Mouse (Mus musculus) lung, adult 18-20 months (tissue): Measurements from ENCODE around the gene Apom.

Experiments used
- DNase-seq, 2 experiments: peaks; one replicate each; pipeline ENCODE4 v3.0.0; 2022; ENCODE audit warnings: mixed read lengths in 2 of 2

The Apom gene

DNA sequence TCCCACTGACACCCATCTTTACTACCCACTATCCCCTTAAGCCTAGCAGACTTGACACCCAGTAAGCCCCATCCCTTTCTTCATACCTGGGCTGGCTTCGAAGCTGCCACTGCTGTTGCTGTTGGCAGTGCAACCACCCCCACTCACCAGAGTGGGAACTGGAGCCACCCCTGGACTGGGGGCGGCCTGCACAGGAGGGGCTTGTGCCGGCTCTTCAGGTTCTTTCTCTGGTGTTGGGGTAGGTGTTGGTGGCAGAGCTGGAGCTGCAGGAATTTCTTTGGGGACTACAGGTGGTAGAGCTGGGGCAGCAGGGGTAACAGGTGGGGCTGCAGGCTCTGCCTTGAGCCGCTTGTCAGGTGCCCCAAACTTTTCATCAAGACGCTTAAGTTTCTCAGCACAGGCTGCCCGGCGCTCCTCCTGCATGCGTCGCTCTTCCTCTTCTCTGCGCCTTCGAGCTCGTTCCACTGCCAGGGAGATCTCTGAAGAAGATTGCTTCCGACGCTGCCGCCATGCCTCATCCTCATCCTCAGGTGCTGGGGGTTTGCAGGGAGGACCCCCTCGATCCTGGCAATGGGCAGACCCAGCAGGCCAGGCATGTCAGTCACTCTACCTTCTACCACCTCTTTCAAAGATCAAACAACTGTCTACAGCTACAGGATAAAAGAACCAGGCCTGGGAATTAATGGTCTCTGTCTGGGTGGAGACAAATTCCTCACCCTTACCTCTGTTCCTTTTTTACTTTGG lies 27.2 kb upstream of the Apom start:
- DNase-seq = no peak

DNA sequence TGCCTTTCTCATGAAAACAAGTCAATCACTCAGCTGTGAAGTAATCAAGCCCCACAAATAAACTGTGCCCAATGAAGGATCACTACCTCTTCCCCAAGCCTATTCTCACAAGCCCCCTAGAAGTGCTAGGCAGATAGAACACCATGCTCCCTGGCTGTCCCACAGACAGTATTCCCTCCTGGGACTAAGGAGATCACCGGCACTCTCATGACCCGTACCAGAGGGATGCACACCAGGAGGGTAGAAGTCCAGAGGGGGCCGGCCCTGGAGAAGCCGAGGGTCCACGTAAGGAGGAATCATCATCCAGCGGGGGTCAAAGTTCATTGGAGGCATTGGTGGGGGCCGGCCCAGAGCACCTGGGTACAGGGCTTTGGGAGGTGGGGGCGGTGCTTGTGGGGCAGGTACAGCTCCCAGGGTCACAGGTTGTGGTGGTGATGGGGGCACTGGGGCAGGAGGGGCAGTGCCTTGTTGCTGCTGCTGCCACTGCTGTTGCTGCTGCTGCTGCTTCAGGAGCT lies 25.9 kb upstream of the Apom start:
- no peak for DNase-seq

DNA sequence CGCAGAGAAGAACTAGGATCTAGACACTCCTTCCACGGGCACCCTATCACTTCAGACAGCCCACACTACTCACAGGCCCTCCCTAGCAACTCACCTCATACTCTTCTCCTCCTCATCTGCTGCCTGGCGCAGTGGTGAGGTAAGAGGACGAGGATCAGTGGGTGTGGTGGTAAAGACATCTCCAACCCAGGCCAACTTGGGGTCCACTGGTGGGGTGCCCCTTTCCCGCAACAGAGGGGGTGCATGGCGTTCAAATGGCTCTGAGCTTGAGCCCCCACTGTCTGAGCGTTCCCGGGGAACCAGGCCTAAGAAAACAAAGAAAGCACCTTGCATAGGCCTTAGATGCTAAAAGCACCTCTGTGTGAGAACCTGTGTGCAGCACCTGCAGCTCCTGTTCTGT lies 25.4 kb upstream of the Apom start:
- DNase-seq = no peak

DNA sequence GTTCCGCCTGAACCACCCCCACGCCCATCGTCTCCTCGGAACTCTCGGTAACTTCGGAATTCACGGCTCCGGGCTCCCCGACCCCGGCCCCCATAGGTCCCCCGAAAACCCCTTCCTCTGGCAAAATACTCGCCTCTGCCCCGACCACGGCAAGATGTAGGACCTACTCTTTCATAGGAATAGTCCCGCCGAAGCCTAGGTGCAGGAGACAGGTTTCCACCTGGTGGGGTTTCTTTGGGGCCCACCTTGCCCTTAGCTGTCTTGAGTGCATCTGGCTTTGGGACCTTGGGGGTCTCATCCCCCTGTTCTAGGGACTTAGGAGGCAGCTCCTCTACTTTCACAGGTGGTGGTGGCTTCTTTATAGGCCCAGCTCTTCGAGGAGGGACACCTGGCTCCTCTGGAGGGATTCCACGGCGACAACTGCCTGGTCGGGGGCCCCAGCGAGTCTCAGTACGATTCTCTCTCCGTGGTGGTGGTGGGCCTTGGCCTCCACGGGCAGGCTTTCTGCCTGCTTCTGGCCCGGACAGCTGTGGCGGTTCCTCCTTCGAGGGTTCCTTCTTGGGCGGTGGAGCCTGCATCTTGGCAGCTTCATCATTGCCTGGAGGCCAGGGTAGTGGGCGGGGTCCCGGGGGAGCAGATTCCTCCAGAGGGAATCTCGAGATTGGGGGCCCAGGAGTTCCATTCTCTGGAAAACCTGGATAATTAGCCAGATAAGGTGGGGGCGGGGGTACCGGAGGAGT lies 24.8 kb upstream of the Apom start:
- no peak for DNase-seq

DNA sequence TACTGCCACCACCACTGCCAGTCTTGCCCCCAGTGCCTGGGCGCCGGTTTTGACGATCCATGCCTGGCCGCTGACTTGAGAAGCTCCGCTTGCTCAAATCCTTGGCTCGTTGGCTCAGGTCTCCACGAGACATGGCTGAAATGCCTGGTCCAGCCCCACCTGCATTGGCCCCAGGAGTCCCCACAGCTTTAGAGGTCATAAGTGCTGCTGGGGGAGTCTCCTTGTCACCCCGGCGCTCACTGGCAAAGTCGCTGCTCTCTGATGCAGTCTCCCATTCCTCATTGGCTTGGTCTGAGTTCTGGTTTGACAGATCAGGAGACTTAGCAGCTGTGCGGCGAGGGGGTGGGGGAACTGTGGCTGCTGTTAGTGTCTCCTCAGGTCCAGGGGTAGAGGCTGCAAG lies 23.6 kb upstream of the Apom start:
- DNase-seq = no peak

DNA sequence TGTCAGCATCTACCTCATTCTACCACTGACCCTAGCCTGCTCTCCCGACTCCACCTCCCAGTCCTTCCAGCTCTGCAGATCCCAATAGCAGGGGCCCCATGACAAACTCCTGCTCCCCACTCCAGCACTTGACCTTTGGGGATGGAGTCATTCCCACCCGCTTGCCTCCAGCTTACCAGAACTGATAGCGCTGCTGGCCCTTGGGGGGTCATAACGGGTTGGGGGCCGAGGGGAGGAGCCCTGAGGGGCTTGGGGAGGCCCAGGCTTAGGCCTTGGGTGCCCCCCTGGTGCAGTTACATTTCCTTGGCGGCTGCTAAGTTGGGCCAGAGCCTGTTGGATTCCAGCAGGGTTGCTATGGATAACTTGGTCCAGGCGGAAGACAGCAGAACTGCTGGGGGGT lies 22.8 kb upstream of the Apom start:
- DNase-seq = no peak

DNA sequence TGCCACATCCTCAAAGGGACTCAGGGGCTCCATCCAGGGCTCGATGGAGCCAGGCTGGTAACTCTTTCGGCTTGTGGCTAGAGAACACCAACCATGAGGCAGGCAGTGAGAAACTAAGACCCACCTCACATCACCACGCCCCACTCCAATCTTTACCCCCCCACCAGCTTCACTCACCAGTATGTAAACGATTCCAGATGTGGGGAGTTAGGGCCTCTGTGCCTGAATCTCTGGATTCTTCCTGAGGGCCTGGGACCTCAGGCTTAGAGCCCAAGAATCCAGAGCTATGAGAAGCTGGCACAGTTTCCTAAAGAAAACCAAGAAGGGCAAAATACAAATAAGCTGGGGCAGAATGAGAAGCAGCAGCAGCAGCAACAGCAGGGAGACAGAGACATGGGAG lies 22.1 kb upstream of the Apom start:
- no peak for DNase-seq

DNA sequence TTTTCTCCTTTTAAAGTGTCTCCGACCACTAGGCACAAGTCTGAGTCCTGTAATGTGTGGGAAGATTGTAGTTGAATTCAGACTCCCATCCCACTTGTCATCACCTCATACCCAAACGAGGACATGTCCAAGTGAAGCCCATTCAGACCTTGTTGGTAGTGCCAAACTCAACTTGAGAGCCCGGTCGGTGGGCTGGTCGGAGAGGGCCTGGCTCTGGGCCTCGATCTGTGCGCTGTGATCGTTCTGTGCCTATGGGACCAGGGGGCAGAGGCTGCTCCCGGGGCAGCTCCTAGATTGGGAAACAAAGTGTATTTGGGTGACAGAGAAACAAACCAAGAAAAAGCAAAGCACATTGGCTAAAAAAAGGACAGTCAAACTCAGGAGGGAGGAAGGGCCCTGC lies 21.2 kb upstream of the Apom start:
- no peak for DNase-seq

DNA sequence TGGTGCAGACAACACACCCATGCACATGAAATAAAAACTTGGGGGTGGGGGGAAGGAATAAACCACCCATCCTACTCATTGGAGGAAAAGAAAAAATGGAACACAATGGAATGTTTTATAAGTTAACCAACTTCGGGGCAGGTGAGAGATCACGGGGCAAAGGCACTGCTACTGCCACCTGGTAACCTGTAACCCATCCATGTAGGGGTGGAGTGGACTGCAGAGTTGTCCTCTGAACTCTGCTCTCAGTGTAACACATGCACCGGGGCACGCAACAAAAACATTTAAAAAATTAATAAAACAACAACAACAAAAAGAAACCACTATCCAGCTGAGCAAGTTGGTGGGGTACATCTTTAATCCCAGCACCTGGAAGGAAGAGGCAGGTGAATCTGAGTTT lies 20.3 kb upstream of the Apom start:
- no peak for DNase-seq

DNA sequence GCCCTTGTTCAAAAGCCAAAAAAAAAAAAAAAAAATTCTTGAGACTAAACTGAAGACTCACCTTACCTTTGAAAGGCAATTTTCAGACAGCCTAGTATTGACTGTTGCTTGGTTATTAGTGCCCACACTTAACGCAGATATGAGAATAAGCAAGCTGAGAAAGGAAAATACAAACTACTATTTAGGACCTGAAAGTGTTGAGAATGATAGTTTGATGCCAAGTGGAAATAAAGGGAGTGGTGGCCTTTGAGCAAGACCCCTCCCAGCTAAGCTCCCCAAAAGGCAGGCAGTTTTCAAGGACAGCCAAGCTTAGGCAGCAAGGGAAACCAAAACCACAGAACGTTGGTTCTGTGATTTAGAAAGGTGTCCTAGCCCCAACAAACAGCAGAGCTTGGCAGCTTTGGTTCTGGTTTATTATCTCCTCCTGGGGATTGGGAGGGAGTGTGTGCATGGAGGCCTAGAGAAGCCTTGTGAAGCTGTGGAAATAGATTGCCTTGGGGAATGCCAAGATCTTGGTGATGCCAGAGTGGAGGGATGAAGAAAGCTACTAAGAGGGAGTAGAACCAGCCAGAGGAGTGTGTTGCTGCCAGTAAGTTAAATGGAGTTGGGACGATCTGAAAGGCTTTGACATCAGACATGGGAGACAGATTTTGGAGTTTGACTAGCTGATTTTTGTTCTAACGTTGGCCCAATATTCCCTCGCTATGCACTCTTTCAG lies 16.2 kb upstream of the Apom start:
- no peak for DNase-seq

DNA sequence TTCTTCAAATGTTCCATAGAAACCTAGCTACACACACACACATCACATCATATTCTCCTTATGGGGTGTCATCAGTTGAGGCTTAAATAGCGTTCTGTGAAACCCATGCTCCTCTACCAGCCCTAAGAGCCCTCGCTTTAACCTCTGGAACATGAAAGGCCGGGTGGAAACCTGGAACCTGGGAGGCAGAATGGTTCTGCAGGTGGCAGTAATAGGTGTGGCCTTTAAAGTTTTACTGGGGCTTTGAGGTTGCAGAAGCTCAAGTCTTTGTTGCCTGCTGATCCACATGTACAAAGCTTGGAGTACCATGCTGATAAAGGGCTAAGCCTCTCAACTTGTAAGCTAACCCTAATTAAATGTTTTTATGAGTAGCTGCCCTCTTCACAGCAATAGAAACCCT lies 15.5 kb upstream of the Apom start:
- DNase-seq = no peak

DNA sequence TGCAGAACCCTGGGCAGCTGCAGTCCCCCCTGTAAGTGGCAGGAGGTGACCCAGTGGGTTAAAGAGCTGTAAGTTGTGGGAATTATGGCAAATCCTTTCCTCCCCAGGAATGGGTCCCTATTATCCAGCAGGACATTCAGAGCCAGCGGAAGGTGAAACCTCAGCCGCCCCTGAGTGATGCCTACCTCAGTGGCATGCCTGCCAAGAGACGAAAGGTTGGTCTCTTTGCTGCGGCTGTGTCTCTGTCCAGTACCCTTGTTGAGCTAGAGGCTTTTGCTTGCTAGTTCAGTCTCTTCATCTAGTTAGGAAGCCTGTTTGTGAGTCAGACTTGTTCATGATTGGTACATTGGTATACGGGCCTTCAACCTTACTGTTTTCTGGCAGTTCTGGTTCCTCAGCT lies 14.3 kb upstream of the Apom start:
- no peak for DNase-seq

DNA sequence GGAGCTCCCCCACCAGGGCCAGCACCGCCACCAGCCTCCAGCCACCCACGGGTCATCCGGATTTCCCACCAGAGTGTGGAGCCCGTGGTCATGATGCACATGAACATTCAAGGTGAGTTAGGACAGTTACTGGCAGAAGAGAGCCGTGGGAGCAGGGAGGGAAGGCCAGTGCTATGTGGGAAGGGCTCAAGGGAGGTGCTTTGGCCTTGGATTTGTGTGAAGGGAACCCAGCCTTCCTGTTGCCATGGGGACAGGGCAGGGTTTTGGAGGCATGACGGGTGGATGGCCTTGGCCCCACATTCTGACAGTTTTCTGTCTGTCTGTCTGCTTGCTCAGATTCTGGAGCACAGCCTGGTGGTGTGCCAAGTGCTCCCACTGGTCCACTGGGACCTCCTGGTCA lies 10.1 kb upstream of the Apom start:
- no peak for DNase-seq

DNA sequence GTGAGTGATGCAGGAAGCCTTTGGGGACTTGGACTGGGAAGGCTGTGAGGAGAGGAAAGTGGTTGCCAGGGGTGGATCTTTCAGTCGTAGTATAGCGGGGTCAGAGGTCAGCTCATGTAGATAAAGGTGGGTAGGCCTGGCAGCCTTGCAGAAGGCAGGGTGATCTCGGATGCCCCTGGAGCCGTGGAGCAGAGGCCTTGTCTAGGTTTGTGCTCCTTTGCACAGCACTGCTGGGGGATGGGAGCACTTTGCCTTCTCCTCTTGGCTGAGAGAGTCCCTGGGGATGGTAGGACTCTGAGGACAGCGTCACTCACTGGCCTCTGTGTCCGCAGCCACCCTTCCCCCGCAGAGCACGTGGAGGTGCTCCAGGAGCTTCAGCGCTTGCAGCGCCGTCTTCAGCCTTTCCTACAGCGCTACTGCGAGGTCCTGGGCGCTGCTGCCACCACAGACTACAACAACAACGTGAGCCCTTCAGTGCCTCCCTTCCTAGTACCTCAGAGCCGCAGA lies 8.7 kb upstream of the Apom start:
- DNase-seq = no peak

DNA sequence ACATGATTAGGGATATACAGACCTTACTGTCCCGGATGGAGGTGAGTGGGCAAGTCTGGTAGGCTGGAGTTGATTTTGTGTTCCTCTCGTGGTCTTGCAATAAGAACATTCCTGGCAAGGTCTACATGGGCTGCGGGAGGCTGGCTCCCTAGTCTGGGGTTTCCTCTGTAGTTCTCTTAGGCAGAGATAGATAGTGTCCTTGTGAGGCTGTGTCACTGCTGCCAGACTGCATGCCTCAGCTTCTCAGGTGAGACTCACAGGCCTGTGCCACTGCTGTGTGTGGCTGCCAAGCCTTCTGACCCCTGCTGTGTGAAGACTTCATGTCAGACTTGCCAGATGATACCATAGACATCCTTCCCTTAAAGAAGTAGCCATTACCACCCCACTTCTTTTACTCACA lies 7.4 kb upstream of the Apom start:
- DNase-seq = no peak

DNA sequence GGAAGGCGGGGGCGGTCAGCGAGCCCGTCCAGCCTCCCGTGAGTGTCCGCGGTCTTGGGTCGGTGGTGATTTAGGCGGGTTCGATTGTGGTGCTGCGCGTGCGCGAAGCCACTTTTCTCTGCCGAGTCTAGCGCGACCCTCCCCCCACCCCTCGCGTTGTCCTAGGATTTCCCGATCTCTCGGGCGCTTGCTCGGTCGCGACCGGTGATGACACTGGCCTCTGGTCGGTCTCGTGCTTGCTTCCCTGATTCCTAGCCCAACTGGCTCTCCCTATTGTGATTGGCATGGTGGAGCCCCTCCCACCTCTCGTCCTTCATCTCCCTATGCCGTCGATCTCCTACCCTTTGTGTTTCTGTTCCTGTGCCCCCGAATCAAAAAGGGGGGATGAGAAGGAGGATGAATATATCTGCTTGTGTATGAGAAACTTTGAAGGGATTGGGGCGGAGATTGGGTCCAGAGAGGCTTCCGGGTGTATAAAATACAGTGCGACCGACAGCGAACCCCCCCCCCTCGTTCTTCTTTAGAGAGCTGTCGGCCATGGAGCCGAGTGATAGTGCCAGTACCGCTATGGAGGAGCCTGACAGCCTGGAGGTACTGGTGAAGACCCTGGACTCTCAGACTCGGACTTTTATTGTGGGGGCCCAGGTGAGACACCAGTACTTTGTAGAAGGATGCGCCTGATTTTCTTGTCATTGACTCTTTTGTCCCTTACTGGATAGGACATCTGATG lies 3.9 kb upstream of the Apom start:
- peak in 1 of 2 experiments; percentile 72 for DNase-seq

DNA sequence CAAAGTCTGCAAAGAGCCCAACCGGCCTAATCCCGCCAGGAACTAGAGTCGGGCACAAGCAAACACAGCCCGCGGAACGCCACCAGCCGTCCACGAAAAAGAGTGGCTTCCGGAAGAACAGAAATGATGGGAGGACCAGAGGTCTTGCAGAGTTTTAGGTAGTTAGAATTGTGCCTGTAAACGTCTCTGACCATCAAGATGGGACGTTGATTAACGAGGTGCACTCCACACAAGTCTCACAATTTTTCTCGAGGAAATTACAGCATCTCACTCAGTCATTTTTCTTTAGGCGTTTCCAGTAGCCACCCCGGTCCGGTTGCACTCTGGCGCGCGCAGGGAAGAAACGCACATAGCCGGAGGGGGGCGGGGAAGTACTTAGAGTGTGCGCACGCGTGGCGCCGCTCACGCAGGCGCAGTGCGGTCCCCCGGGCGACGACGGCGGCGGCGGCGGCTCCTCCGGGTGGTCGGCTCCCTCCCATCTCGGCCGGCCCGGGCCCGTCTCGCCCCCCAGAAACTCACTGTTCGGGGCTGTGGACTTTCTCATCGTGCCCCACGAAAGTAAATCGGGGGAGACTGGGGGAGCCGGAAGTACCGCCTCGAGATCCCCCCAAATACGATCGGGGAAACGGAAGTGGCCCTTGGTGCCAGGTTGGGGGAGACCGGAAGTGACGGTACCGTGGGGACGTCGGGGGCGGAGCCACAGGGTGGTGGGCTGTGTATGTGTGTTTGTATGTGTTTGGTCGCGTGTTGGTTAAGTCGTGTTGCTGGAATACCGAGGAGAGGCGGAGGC lies 3.1 kb upstream of the Apom start, which contains the start of gene Bag6:
Gene Bag6 (plus strand): TSS at position 378 of the 790 bp plus-strand sequence.
- peak; percentile 91 to 93 for DNase-seq

DNA sequence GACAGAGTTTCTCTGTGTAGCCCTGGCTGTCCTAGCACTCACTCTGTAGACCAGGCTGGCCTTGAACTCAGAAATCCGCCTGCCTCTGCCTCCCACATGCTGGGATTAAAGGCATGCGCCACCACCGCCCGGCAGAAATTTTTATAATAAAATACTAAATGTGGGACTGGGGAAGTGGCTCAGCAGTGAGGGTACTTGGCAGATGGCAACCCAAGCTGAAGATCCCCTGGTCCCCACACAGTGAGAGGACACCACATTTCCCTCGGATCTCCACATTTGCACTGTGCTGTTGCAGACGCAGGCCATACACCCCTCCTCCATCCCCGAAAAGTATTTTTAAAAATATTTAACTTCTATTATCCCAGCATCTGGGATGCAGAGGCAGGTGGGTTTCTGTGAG lies 1.7 kb upstream of the Apom start:
- DNase-seq = no peak

DNA sequence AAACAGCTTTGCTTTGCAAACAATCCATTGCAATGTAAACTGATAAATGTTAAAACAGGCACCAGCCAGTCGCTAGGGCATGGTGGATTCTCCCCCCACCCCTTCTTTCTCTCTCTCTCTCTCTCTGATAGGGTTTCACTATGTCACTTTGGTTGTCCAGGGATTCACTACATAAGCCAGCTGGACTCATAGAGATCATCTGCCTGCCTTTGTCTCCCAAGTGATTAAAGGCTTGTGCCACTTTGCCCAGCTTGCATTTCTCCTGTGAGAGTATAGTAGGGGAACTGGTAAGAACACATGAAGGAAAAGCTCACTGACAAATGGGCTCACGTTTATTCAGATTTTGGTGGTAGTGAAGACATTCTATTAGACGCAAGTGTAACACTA lies 317 bp upstream of the Apom start:
- DNase-seq = no peak

DNA sequence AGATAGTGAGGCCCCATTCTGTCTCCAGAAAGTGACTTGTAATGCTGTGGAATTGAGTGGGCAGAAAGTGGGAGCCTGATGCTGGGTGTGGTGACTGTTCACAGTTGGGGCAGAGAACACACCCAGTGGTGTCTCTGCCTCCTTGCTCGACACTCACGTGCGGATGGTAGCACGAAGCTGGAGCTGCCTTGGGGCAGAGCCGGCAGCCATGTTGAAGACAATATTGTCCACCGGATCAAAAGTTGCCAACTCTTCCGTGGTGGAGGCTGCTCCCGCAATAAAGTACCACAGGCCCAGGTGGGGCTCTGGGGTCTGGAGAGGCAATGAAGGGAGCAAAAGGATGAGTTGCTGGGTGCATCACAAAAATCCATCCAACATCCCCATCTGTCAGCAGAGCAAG lies 812 bp downstream of the Apom start:
- no peak for DNase-seq

DNA sequence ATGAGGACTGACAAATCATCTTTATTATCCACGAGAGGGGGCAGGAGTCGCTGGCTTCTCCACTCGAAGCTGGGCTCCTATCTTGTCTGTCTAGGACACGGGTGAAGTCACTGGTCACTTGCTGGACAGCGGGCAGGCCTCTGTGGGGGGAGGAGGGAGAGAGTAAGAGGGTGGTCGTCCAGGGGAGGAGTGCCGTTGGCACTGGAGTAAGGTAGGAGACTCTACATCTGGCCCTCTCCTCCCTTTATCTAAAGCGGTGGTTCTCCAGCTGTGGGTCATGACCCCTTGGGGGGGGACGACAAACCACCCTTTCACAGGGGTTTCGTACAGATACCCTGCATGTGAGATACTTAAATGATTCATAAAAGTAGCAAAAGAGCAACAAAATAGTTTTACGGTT lies 2.9 kb downstream of the Apom start:
- no peak for DNase-seq

DNA sequence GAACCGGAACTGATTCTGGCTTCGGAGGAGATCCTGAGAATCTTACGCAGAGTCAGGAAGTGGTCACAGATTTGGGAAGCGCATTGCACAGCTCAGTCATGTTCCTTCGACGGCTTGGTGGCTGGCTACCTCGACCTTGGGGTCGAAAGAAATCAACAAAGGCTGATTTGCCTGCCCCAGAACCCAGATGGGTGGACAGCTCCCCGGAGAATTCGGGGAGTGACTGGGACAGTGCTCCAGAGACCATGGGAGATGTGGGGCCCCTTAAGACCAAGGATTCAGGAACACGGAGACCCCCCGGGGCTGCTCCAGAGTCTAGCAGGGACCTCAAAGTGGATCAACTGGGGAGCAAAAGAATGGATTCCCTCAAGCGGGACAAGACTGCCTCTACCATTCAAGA lies 4.8 kb downstream of the Apom start:
- no peak for DNase-seq
